Mouse (Mus musculus): Measurements from ENCODE around the gene Daam2. TPM values are rescaled to one million over a fixed set of nuclear protein-coding genes. Genes with fewer than 3 reads are reported as not detected.
"Not testable (repeated sequence)": the region's sequence is repeated elsewhere in the genome, so short reads cannot be mapped to it uniquely, and the experiment has no call there.

Daam2 gene
- polyA plus RNA-seq, 1 experiment, result 9.5 TPM

GRCm38 (mm10) chr17:49456334-49456733 is 107.8 kb downstream of the Daam2 start:
- no peak overlapping the region for H3K4me2 ChIP-seq (ENCODE audit: low read depth)
- no peaks in the 10 kb centered on the region for H3K27me3 ChIP-seq (ENCODE audit: control insufficient read depth, insufficient read depth, insufficient read length)
- TF ChIP-seq POLR2AphosphoS2 (IDR thresholded peaks at IDR 0.05; ENCODE audit: insufficient read length, low read depth) (no peak), TCF12 (IDR thresholded peaks at IDR 0.05; ENCODE audit: insufficient read depth, poor library complexity, severe bottlenecking) (no peak), MAX (IDR thresholded peaks at IDR 0.05; ENCODE audit: low read depth) (no peak), POLR2A (IDR thresholded peaks at IDR 0.05; ENCODE audit: insufficient read length, low read depth) (no peak), MYOG (IDR thresholded peaks at IDR 0.05; ENCODE audit: control insufficient read depth in 1 of 3, insufficient read depth in 1 of 3, insufficient read length in 2 of 3, low read depth in 2 of 3) (no peak)
- no peak overlapping the region for H3K4me3 ChIP-seq
- no peaks in the 10 kb centered on the region for H3K36me3 ChIP-seq (ENCODE audit: control insufficient read depth, insufficient read depth)
- H3ac ChIP-seq (ENCODE audit: control insufficient read depth, insufficient read length), result no peak overlapping the region
- H3K79me2 ChIP-seq (ENCODE audit: control insufficient read depth, insufficient read depth), result no peaks in the 10 kb centered on the region

GRCm38 (mm10) chr17:49450922-49451321 is 113.2 kb downstream of the Daam2 start:
- H3K27me3 ChIP-seq (ENCODE audit: control insufficient read depth, insufficient read depth, insufficient read length), result no peaks in the 10 kb centered on the region
- H3K4me2 ChIP-seq (ENCODE audit: low read depth), result no peak overlapping the region
- no peak overlapping the region for H3ac ChIP-seq (ENCODE audit: control insufficient read depth, insufficient read length)
- TF ChIP-seq USF1 (IDR thresholded peaks at IDR 0.05; ENCODE audit: low read depth), result no peak
- no peaks in the 10 kb centered on the region for H3K36me3 ChIP-seq (ENCODE audit: control insufficient read depth, insufficient read depth)
- H3K4me3 ChIP-seq, result no peak overlapping the region
- no peaks in the 10 kb centered on the region for H3K79me2 ChIP-seq (ENCODE audit: control insufficient read depth, insufficient read depth)

GRCm38 (mm10) chr17:49449230-49449608 is 114.9 kb downstream of the Daam2 start:
- no peaks in the 10 kb centered on the region for H3K36me3 ChIP-seq (ENCODE audit: control insufficient read depth, insufficient read depth)
- H3K79me2 ChIP-seq (ENCODE audit: control insufficient read depth, insufficient read depth), result no peaks in the 10 kb centered on the region
- no peak overlapping the region for H3ac ChIP-seq (ENCODE audit: control insufficient read depth, insufficient read length)
- TF ChIP-seq REST (IDR thresholded peaks at IDR 0.05; ENCODE audit: insufficient read depth, insufficient read length), result no peak
- TF ChIP-seq POLR2A (IDR thresholded peaks at IDR 0.05; ENCODE audit: insufficient read length, low read depth), result no peak
- TF ChIP-seq TCF12 (IDR thresholded peaks at IDR 0.05; ENCODE audit: insufficient read depth, poor library complexity, severe bottlenecking), result no peak
- TF ChIP-seq POLR2AphosphoS2 (IDR thresholded peaks at IDR 0.05; ENCODE audit: insufficient read length, low read depth), result no peak
- no peak for TF ChIP-seq E2F4 (IDR thresholded peaks at IDR 0.05; ENCODE audit: insufficient read depth)
- no peak for TF ChIP-seq MYOD1 (IDR thresholded peaks at IDR 0.05; ENCODE audit: control insufficient read depth in 1 of 3, insufficient read length in 2 of 3, low read depth in 2 of 3)
- TF ChIP-seq TCF3 (IDR thresholded peaks at IDR 0.05; ENCODE audit: insufficient read length, low read depth), result no peak
- no peak for TF ChIP-seq USF1 (IDR thresholded peaks at IDR 0.05; ENCODE audit: low read depth)
- TF ChIP-seq MAX (IDR thresholded peaks at IDR 0.05; ENCODE audit: low read depth), result no peak
- TF ChIP-seq SRF (IDR thresholded peaks at IDR 0.05; ENCODE audit: control insufficient read depth, insufficient read length, low read depth), result no peak
- H3K27me3 ChIP-seq (ENCODE audit: control insufficient read depth, insufficient read depth, insufficient read length), result no peaks in the 10 kb centered on the region
- H3K4me3 ChIP-seq, result no peak overlapping the region
- no peak overlapping the region for H3K4me2 ChIP-seq (ENCODE audit: low read depth)

GRCm38 (mm10) chr17:49448570-49449229 is 115.4 kb downstream of the Daam2 start:
- Histone ChIP-seq H3K4me3 (no peak overlapping the region), H3K27me3 (ENCODE audit: control insufficient read depth, insufficient read depth, insufficient read length) (no peaks in the 10 kb centered on the region), H3K4me2 (ENCODE audit: low read depth) (no peak overlapping the region), H3ac (ENCODE audit: control insufficient read depth, insufficient read length) (no peak overlapping the region), H3K36me3 (ENCODE audit: control insufficient read depth, insufficient read depth) (no peaks in the 10 kb centered on the region), H3K79me2 (ENCODE audit: control insufficient read depth, insufficient read depth) (no peaks in the 10 kb centered on the region)
- no peak for TF ChIP-seq POLR2A (IDR thresholded peaks at IDR 0.05; ENCODE audit: insufficient read length, low read depth)
- TF ChIP-seq TCF12 (IDR thresholded peaks at IDR 0.05; ENCODE audit: insufficient read depth, poor library complexity, severe bottlenecking), result no peak
- no peak for TF ChIP-seq SRF (IDR thresholded peaks at IDR 0.05; ENCODE audit: control insufficient read depth, insufficient read length, low read depth)

GRCm38 (mm10) chr17:49442841-49443240 is 121.3 kb downstream of the Daam2 start:
- not testable (repeated sequence) for H3K36me3 ChIP-seq (ENCODE audit: control insufficient read depth, insufficient read depth); H3K27me3 ChIP-seq (ENCODE audit: control insufficient read depth, insufficient read depth, insufficient read length); H3K79me2 ChIP-seq (ENCODE audit: control insufficient read depth, insufficient read depth); H3ac ChIP-seq (ENCODE audit: control insufficient read depth, insufficient read length); H3K4me3 ChIP-seq; H3K4me2 ChIP-seq (ENCODE audit: low read depth)

- no peak overlapping the region for H3ac ChIP-seq (ENCODE audit: control insufficient read depth, insufficient read length)
- H3K4me2 ChIP-seq (ENCODE audit: low read depth), result no peak overlapping the region
- H3K27me3 ChIP-seq (ENCODE audit: control insufficient read depth, insufficient read depth, insufficient read length), result no peaks in the 10 kb centered on the region
- TF ChIP-seq MYOG (IDR thresholded peaks at IDR 0.05; ENCODE audit: control insufficient read depth in 1 of 3, insufficient read depth in 1 of 3, insufficient read length in 2 of 3, low read depth in 2 of 3) (no peak), SRF (IDR thresholded peaks at IDR 0.05; ENCODE audit: control insufficient read depth, insufficient read length, low read depth) (no peak), REST (IDR thresholded peaks at IDR 0.05; ENCODE audit: insufficient read depth, insufficient read length) (no peak), E2F4 (IDR thresholded peaks at IDR 0.05; ENCODE audit: insufficient read depth) (no peak), USF1 (IDR thresholded peaks at IDR 0.05; ENCODE audit: low read depth) (no peak), POLR2A (IDR thresholded peaks at IDR 0.05; ENCODE audit: insufficient read length, low read depth) (no peak), MYOD1 (IDR thresholded peaks at IDR 0.05; ENCODE audit: control insufficient read depth in 1 of 3, insufficient read length in 2 of 3, low read depth in 2 of 3) (no peak), CEBPB (IDR thresholded peaks at IDR 0.05; ENCODE audit: insufficient read depth, poor library complexity, severe bottlenecking) (no peak), MAX (IDR thresholded peaks at IDR 0.05; ENCODE audit: low read depth) (no peak), TCF3 (IDR thresholded peaks at IDR 0.05; ENCODE audit: insufficient read length, low read depth) (no peak), POLR2AphosphoS2 (IDR thresholded peaks at IDR 0.05; ENCODE audit: insufficient read length, low read depth) (no peak), TCF12 (IDR thresholded peaks at IDR 0.05; ENCODE audit: insufficient read depth, poor library complexity, severe bottlenecking) (no peak)
- no peak overlapping the region for H3K4me3 ChIP-seq
- H3K36me3 ChIP-seq (ENCODE audit: control insufficient read depth, insufficient read depth), result peaks cover 6% of the 10 kb centered on the region
- no peaks in the 10 kb centered on the region for H3K79me2 ChIP-seq (ENCODE audit: control insufficient read depth, insufficient read depth)
Measured at GRCm38 (mm10) chr17:49440331-49441130, 123.6 kb downstream of the Daam2 start.
